Mouse (Mus musculus) embryonic fibroblast, embryonic 13.5 days (primary cell): ENCODE results near the gene Sdf2l1. TPM values are rescaled to one million over a fixed set of nuclear protein-coding genes. Genes with fewer than 3 reads are reported as not detected.

Experiments used
- H3K27ac ChIP-seq: 2 replicates; pipeline ENCODE4 v1.5.1; 2012; ENCODE audit warnings: low read length, control low read depth, inconsistent platforms; ENCODE audit not compliant: insufficient read depth
- H3K4me1 ChIP-seq: 2 replicates; pipeline ENCODE4 v1.6.1; 2011; ENCODE audit warnings: low read length; ENCODE audit not compliant: control insufficient read depth, insufficient read depth
- H3K4me3 ChIP-seq: 2 replicates; pipeline ENCODE4 v1.5.1; 2011; ENCODE audit warnings: mild to moderate bottlenecking, control low read depth, low read length; ENCODE audit not compliant: insufficient read depth
- CTCF ChIP-seq: IDR thresholded peaks from 2 replicates; pipeline ENCODE4 v1.5.1; 2011; ENCODE audit warnings: mild to moderate bottlenecking, control low read depth, low read length, moderate library complexity, borderline replicate concordance; ENCODE audit not compliant: insufficient read depth
- POLR2A ChIP-seq: IDR thresholded peaks from 2 replicates; pipeline ENCODE4 v1.6.1; 2011; ENCODE audit warnings: low read depth, mild to moderate bottlenecking, control low read depth, low read length, moderate library complexity
- polyA plus RNA-seq: library from polyadenylated mRNA; stranded (reverse); fragments of >200 nt; gene quantifications from 2 replicates; pipeline ENCODE4 v1.2.4, GENCODE M21; 2011; ENCODE audit warnings: low read depth; ENCODE audit not compliant: missing spikeins, insufficient read length

Gene Sdf2l1
- polyA plus RNA-seq, 1 experiment: 17.0 TPM

- no peak overlapping the region for H3K27ac ChIP-seq
- H3K4me3 ChIP-seq: no peak overlapping the region
- no peak for TF ChIP-seq POLR2A
- no peak for TF ChIP-seq CTCF
- H3K4me1 ChIP-seq: no peaks in the 10 kb centered on the region
Observed at GRCm38 (mm10) chr16:17088346-17088745, 43.8 kb downstream of the Sdf2l1 start.

DNA sequence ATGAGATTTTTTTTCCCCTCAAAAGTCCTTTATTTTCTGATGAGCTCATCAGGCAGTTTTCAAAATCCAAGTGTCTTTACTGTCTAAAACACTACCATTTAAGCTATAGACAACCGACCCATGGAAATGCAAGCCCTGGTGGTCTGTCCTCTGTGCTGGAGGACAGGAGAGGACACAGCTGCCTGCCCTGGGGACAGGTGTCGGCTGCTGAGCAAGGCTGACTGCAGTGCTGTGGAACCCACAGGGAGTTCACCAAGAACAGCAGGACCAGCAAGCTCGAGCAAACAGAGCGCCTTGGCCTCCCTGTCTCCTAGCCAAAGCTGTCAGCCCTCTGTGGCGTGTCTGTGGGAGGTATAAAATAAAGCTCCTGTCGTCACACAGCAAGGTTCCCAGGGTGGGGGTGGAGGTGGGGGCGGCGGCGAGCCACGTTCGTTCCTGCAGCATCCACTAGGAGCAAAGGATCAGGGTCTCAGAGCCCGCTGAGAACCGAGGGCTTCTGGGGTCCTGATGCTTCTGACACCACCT lies 45.5 kb downstream of the Sdf2l1 start:
- TF ChIP-seq CTCF (no peak), POLR2A (no peak)
- Histone ChIP-seq H3K4me1 (no peaks in the 10 kb centered on the region), H3K4me3 (no peak overlapping the region), H3K27ac (no peak overlapping the region)

- TF ChIP-seq CTCF (no peak), POLR2A (no peak)
- H3K4me3 ChIP-seq: no peak overlapping the region
- no peak overlapping the region for H3K27ac ChIP-seq
- H3K4me1 ChIP-seq: no peaks in the 10 kb centered on the region
Observed at GRCm38 (mm10) chr16:17086241-17086640, 45.9 kb downstream of the Sdf2l1 start.

GRCm38 (mm10) chr16:17085636-17086035 lies 46.5 kb downstream of the Sdf2l1 start:
- Histone ChIP-seq H3K4me3 (no peak overlapping the region), H3K27ac (no peak overlapping the region), H3K4me1 (no peaks in the 10 kb centered on the region)
- TF ChIP-seq CTCF (no peak), POLR2A (no peak)

- no peak overlapping the region for H3K27ac ChIP-seq
- no peak for TF ChIP-seq CTCF
- TF ChIP-seq POLR2A: no peak
- H3K4me1 ChIP-seq: no peaks in the 10 kb centered on the region
- H3K4me3 ChIP-seq: no peak overlapping the region
Observed at GRCm38 (mm10) chr16:17082121-17082792, 49.9 kb downstream of the Sdf2l1 start.

Other genes with a start within 250 kb of the Sdf2l1 start
- gene Ppm1f, start 235.9 kb downstream of the Sdf2l1 start, polyA plus RNA-seq: 25.5 and 28.0 TPM in 2 replicates
- 230 and 254 TPM in 2 replicates for gene Mapk1, start 149.0 kb downstream of the Sdf2l1 start, polyA plus RNA-seq
- 1.0 and 2.2 TPM in 2 replicates for gene Ypel1, start 62.7 kb downstream of the Sdf2l1 start, polyA plus RNA-seq
- 82.6 and 97.5 TPM in 2 replicates for gene Ppil2, start 21.1 kb downstream of the Sdf2l1 start, polyA plus RNA-seq
- gene 2610318N02Rik, start 7.2 kb downstream of the Sdf2l1 start, polyA plus RNA-seq: 5.4 and 6.3 TPM in 2 replicates
- 5.9 and 9.5 TPM in 2 replicates for gene Ydjc, start 12.2 kb upstream of the Sdf2l1 start, polyA plus RNA-seq
- gene Ccdc116, start 14.8 kb upstream of the Sdf2l1 start, polyA plus RNA-seq: 0.97 and 1.6 TPM in 2 replicates
- gene Ube2l3, start 70.3 kb upstream of the Sdf2l1 start, polyA plus RNA-seq: 163 and 173 TPM in 2 replicates
- gene Rimbp3, start 76.2 kb upstream of the Sdf2l1 start, polyA plus RNA-seq: not detected in 2 replicates
- 1.5 and 2.8 TPM in 2 replicates for gene Hic2, start 101.2 kb upstream of the Sdf2l1 start, polyA plus RNA-seq
- gene Tmem191c, start 143.7 kb upstream of the Sdf2l1 start, polyA plus RNA-seq: 1.5 and 4.5 TPM in 2 replicates
- not detected in 2 replicates for gene Serpind1, start 199.0 kb upstream of the Sdf2l1 start, polyA plus RNA-seq